In the genomic region with DNA sequence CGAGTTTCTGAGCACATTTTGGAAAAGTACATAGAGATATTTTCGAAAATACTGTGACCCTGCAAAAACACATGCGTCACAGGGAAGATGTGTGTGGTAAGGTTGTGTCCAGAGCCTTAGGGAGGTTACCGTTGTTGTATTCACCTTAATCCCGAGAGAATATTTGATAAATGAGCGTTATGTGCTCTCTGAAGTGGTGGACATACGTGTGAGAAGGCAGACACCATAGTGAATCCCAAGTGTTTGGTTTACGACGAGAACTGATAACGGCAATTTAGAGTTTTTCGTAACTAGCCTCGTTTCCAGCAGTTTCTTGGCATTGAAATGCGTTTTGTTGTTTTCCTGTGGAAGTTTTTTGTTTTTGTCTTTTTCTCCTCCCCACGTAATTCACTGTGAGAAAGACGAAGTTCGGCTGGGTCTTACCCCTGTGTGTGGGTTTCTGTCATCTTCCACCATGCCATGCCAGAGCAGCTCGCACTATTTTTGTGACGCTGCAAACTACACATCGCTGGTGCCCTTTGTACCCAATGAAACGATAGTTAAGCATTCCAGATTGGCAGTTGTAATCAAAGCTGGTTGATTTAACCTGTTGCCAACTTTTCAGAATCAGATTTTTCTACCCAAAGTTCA, we compare ENCODE assay signal across 8 mouse cellular contexts. TPM values are rescaled to one million over a fixed set of nuclear protein-coding genes. Genes with fewer than 3 reads are reported as not detected.
DNase-seq lines count a peak whose midpoint lies in the region; ATAC-seq and TF ChIP-seq lines count a peak whose summit lies in the region.

No protein-coding gene starts in this region.

- H3K9ac ChIP-seq in embryonic facial prominence, embryonic 13.5 days = peak overlapping the region; percentile 95
- H3K9ac ChIP-seq in intestine, embryonic 15.5 days = peak overlapping the region; percentile 93
- H3K9ac ChIP-seq in midbrain, embryonic 13.5 days (replicated peaks) = peak overlapping the region; percentile 95

- no peak overlapping the region for H3K27ac ChIP-seq in embryonic facial prominence, embryonic 13.5 days
- peak overlapping the region; percentile 93 for H3K27ac ChIP-seq in intestine, embryonic 15.5 days
- no peak overlapping the region for H3K27ac ChIP-seq in midbrain, embryonic 13.5 days

- peak overlapping the region; percentile 64 for H3ac ChIP-seq in C2C12 (ENCODE audit: control insufficient read depth, insufficient read length, low read depth)

- H3K4me1 ChIP-seq in embryonic facial prominence, embryonic 13.5 days = peaks cover 27% of the 10 kb centered on the region
- H3K4me1 ChIP-seq in intestine, embryonic 15.5 days (replicated peaks) = peaks cover 13% of the 10 kb centered on the region
- peaks cover 32% of the 10 kb centered on the region for H3K4me1 ChIP-seq in midbrain, embryonic 13.5 days (replicated peaks)

- H3K79me3 ChIP-seq in C2C12 (ENCODE audit: low read depth) = peaks cover 46% of the 10 kb centered on the region

- peak; percentile 9; the same call in 1 of the 2 replicates for ATAC-seq in frontal cortex, adult (ENCODE audit: low TSS enrichment)
- no peak for ATAC-seq in embryonic facial prominence, embryonic 13.5 days (ENCODE audit: insufficient number of reproducible peaks, insufficient read depth, low FRiP score, low TSS enrichment, low read depth)
- no peak; the same call in 1 of the 2 replicates for ATAC-seq in intestine, embryonic 15.5 days
- no peak for ATAC-seq in midbrain, embryonic 13.5 days

- H3K36me3 ChIP-seq in C2C12 (ENCODE audit: control insufficient read depth, insufficient read depth) = peaks cover 41% of the 10 kb centered on the region
- peaks cover 32% of the 10 kb centered on the region for H3K36me3 ChIP-seq in embryonic facial prominence, embryonic 13.5 days
- H3K36me3 ChIP-seq in intestine, embryonic 15.5 days = peaks cover 14% of the 10 kb centered on the region
- peaks cover 23% of the 10 kb centered on the region for H3K36me3 ChIP-seq in midbrain, embryonic 13.5 days

- H3K79me2 ChIP-seq in C2C12 (ENCODE audit: control insufficient read depth, insufficient read depth) = peaks cover 52% of the 10 kb centered on the region

- no peaks in the 10 kb centered on the region for H3K27me3 ChIP-seq in C2C12 (ENCODE audit: control insufficient read depth, insufficient read depth, insufficient read length)
- no peaks in the 10 kb centered on the region for H3K27me3 ChIP-seq in embryonic facial prominence, embryonic 13.5 days
- no peaks in the 10 kb centered on the region for H3K27me3 ChIP-seq in intestine, embryonic 15.5 days (replicated peaks)
- H3K27me3 ChIP-seq in midbrain, embryonic 13.5 days = 0 out of 2 replicates have a peak, but pooled peaks cover 3% of the 10 kb centered on the region

- 6% methylated on average over 20 of the region's 20 CpGs for WGBS in embryonic facial prominence, embryonic 13.5 days
- 2% methylated on average over 20 of the region's 20 CpGs for WGBS in intestine, embryonic 15.5 days
- 11% methylated on average over 20 of the region's 20 CpGs for WGBS in midbrain, embryonic 13.5 days

- no peak for TF ChIP-seq CTCF in C2C12 (IDR thresholded peaks at IDR 0.05; ENCODE audit: control insufficient read depth, insufficient read depth, insufficient read length)

- H3K4me2 ChIP-seq in embryonic facial prominence, embryonic 13.5 days = peak overlapping the region; percentile 85
- H3K4me2 ChIP-seq in intestine, embryonic 15.5 days (replicated peaks) = peak overlapping the region; percentile 56
- peak overlapping the region; percentile 75 for H3K4me2 ChIP-seq in midbrain, embryonic 13.5 days (replicated peaks)

- no peaks in the 10 kb centered on the region for H3K9me3 ChIP-seq in embryonic facial prominence, embryonic 13.5 days
- no peaks in the 10 kb centered on the region for H3K9me3 ChIP-seq in intestine, embryonic 15.5 days
- no peaks in the 10 kb centered on the region for H3K9me3 ChIP-seq in midbrain, embryonic 13.5 days

- H3K4me3 ChIP-seq in C2C12 (ENCODE audit: insufficient read depth, poor library complexity, severe bottlenecking) = peak overlapping the region; percentile 75
- H3K4me3 ChIP-seq in embryonic facial prominence, embryonic 13.5 days = peak overlapping the region; percentile 96
- H3K4me3 ChIP-seq in intestine, embryonic 15.5 days (replicated peaks) = peak overlapping the region; percentile 98
- H3K4me3 ChIP-seq in midbrain, embryonic 13.5 days (replicated peaks) = peak overlapping the region; percentile 78

- no peak for DNase-seq in frontal cortex, postnatal 14 days (ENCODE audit: low spot score in 2 of 2)
- no peak for DNase-seq in spleen, postnatal 4 days (ENCODE audit: low spot score in 2 of 2)
- no peak for DNase-seq in left cerebral cortex, adult 9 months (ENCODE audit: low spot score in 2 of 2)

TF ChIP-seq in C2C12, 6 proteins besides CTCF, POLR2A, EP300 and RAD21:
- TF ChIP-seq USF1 (IDR thresholded peaks at IDR 0.05; ENCODE audit: low read depth) (no peak), MYOD1 (IDR thresholded peaks at IDR 0.05; ENCODE audit: control insufficient read depth, insufficient read length, low read depth) (no peak), CEBPB (IDR thresholded peaks at IDR 0.05; ENCODE audit: low read depth) (no peak)

RNA-seq across cellular contexts. Expression of a gene that starts 1.0 kb away (rescaled TPM):
- polyA plus RNA-seq in C2C12 (2012; fragmentation: generic; extraction: Trizol) = 1,571 TPM
- 977 and 991 TPM in 2 replicates for polyA plus RNA-seq in embryonic facial prominence, embryonic 13.5 days (2015; fragmentation: Nextera tagmentation; extraction: Ambion mirVana)
- 1,265 and 1,398 TPM in 2 replicates for polyA plus RNA-seq in intestine, embryonic 15.5 days (2015; fragmentation: Nextera tagmentation; extraction: Ambion mirVana)
- polyA plus RNA-seq in midbrain, embryonic 13.5 days (2015; fragmentation: Nextera tagmentation; extraction: Ambion mirVana) = 826 and 844 TPM in 2 replicates
